Mouse (Mus musculus) spleen, postnatal 36 days (tissue): ENCODE results near the gene Pdss2.

Source experiments
- DNase-seq, 2 experiments: peaks; one replicate each; pipeline ENCODE4 v3.0.0; 2022; ENCODE audit warnings: low spot score in 2 of 2, mixed read lengths in 1 of 2

Gene Pdss2

DNA sequence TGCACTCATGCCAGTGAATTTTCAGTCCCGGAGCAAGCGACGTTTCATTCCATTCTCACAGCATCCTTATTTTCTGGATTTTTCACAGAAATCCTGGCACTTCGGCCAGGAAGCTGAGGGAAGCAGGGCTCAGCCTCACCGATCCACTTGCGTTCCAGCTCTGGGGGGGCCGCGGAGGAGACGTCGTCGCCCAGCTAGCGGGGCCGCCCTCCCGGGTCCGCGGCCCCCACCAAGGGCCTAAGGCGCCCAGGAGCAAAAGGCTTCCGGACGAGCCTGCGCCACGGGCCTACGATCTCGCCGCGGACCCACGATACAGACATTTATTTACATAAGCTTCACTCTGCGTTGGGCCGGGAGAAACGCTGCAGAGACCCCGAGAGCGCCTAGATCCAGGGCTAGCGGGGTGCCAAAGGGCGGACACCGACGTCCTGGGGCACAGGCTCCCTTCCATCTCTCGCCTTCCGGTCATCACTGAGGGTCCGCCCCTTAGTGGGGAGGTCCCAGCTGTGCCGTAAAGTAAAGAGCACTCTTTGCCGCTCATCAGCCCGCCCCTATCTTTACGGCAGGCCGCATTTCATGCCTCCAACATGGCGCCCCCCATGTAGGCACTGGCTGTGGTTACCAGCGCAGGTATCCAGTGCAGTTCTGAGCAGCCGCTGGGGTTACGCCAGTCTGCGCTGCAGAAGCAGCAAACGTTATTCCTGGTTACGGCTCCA lies at the start of gene Pdss2:
TSS of gene Pdss2 (plus strand) at position 577 of the 716 bp plus-strand sequence.
- DNase-seq, result peak; percentile 94 to 95

DNA sequence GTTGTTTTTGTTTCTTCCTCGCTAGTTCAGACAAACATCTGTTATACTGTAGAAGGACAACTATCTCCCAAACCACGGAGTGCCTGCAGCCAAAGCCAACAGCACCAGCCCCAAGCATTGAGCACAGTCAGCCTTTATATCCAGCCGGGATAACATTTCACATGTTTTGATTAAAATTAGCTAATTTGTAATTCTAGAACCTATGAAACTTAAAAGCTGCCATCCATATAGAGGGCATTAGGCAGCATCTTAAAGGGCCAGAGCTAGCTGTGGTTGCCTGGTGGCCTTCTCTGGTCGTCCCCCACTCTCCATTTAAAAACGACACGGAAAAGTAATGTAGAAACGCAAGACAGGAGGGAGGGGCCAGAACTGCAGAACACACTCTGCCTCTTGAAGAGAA lies 49.2 kb upstream of the Pdss2 start:
- no peak for DNase-seq

GRCm38 (mm10) chr10:43172554-43172953 lies 48.7 kb upstream of the Pdss2 start:
- DNase-seq, result no peak

GRCm38 (mm10) chr10:43173141-43173827 lies 48.0 kb upstream of the Pdss2 start:
- DNase-seq, result no peak

- no peak for DNase-seq
Observed at GRCm38 (mm10) chr10:43173828-43174325, 47.4 kb upstream of the Pdss2 start.

DNA sequence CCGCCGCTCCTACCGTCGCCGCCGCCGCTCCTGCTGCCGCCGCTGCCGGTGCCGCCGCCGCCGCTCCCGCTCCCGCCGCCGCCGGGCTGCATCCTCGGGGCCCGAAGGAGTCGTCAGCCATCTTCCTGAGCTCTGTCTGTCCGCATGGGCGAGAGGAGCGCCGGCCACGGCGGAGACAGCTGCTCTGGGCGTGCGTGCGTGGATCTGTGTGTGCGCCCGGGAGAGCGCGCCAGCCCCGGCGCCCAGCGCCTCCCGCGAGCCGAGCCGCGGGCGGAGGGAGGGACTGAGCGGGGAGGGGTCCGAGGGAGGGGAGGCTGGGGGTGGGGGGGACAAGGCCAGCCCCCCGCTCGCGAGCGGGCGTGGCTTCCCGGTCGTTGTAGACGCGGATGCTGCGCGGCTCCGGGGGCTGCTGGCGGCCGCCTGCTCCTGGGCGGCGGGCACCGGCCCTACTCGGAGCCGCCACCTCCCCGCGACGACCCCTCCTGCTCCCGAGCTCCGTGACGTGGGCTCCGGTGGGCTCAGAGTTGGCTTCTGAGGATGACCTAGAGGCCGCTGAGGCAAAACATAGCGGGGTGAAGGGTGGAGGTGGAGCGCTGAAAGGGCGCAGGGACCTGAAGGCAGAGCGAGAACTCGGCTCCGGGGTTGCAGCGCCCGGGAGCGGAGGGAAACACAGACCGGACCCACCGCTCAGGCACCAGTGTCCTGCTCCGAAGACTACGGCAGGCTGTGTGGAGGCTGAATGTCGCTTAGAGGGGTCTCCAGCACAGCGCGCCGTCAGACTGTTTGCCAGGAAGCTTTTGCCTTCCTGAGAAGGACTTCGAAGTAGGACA lies 46.7 kb upstream of the Pdss2 start, which contains the start of the genes Sobp and 9030612E09Rik:
TSS of gene Sobp (minus strand) at position 205 of the 830 bp plus-strand sequence.
TSS of gene 9030612E09Rik (plus strand) at position 379 of the 830 bp plus-strand sequence.
- no peak for DNase-seq

DNA sequence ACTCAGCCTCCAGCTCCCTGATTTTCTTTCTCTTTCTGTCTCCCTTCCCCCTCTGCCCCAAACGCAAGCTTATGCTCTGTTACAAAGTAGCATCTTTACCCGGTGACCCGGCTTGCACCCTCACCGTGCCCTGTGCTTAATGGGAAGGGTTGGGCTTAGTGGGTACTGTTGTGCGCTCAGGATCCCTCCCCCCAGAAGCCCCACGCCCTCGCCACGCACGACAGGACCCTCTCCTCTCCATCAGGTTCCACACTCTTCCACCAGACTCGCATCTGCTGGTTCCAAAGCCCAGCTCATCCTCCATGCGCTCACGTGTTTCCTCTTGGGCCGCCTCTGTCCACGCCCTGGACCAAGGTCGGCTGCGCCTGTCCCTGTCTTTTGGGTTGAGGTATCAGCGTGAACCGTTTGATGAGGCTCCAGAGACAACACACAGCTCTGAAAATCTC lies 46.1 kb upstream of the Pdss2 start:
- DNase-seq, result no peak

- no peak for DNase-seq
Observed at GRCm38 (mm10) chr10:43180313-43180912, 40.9 kb upstream of the Pdss2 start.

DNA sequence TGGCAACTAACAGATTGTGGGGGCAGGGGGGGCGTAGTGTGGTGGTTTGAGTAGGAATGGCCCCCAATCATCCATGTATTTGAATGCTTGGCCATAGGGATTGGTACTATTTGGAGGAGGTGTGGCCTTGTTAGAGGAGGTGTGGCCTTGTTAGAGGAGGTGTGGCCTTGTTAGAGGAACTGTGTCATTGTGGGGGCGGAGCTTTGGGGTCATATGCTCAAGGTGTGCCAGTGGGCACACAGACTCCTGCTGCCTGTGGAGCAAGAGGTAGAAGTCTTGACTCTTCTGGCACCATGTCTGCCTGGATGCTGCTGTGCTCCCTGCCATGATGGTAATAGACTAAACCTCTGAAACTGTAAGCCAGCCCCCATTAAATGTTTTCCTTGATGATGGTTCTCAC lies 21.1 kb upstream of the Pdss2 start:
- no peak for DNase-seq

- DNase-seq, result no peak
Observed at GRCm38 (mm10) chr10:43203865-43204264, 17.4 kb upstream of the Pdss2 start.

DNA sequence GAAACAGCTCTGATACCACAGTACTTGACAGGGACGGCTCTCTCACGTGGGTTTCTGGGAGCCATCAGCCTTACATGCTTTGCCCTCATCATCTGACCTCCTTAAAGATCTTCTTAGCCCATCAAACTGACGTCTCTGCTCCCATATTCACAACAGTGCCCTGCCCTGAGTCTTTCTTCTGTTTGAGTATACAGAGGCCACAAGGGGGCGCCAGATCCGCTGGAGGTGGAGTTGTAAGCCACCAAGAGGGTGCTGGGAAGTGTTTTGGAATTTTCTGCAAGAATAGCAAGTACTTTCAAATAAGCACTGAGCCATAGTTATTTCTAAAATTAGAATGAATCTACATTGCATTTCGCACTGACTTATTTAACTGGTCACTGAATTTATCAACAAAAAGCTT lies 9.4 kb upstream of the Pdss2 start:
- peak; percentile 10 to 47 for DNase-seq

GRCm38 (mm10) chr10:43217361-43217900 lies 3.9 kb upstream of the Pdss2 start:
- DNase-seq, result no peak

DNA sequence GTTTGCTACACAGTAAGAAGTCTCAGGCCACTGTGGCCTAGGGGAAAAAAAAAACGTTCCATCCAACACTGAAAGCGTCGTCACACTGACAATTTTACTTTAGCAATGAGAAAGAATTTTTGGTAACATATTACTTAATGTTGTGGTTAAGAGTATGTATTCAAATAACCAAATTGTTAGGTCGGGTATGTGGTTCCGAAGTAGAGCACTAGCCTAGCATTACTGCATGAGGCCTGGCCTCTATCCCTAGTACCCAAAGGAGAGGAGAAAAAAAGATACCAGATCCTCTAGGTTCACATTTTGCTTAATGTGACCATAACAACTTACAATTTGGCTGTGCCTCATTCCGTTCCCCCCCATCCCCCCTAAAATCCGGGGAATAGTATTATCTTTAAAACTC lies 807 bp upstream of the Pdss2 start:
- no peak for DNase-seq

DNA sequence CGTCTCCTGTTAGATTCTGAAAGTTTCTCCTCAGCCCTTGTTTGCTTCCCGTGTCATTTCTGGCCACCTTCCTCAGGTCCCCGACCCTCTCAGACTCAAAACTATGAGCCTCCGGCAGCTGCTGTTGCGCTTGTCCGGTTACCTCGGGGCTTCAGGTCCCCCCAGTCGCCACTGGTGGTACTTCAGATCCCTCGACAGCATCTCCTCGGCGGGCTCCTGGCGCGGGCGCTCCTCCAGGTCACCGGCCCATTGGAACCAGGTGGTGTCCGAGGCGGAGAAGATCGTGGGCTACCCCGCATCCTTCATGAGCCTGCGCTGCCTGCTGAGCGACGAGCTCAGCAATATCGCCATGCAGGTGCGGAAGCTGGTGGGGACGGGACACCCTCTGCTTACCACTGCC lies 373 bp downstream of the Pdss2 start:
- peak in 1 of 2 experiments; percentile 6 for DNase-seq

DNA sequence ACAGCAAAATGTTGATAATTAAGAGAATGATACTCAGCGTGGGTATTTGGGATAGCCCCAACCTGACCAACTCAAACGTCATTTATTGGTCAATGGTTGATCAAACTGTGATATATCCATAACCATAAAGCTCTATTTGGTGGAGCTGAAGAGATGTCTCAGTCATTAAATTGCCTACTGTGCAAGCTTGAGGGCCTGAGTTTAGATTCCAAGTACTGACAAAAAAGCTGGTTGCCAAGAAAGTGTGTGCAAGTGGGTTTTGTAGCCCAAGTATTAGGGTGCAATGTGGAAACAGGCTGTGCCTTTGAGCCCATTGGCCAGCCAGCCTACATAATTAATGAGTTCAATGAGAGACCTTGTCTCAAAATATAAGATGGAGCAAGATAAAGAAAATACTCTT lies 2.1 kb downstream of the Pdss2 start:
- no peak for DNase-seq

DNA sequence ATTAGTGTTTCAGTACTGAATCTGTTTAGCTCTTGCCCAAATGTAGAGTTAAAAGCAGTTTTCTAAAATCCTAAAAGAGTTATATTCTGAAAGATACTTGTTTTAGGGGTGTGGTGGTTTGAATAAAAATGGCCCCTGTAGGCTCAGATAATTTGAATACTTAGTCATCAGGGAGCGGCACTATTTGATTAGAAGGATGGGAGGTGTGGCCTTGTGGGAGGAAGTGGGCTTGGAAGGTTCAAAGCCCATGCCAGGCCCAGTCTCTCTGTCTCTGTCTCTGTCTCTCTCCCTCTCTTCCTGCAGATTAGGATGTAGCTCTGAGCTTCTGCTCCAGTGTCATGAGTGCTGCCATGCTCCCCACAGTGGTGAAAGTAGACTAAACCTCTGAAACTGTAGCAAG lies 5.1 kb downstream of the Pdss2 start:
- no peak for DNase-seq

- DNase-seq, result no peak
Observed at GRCm38 (mm10) chr10:43229236-43229635, 8.0 kb downstream of the Pdss2 start.

DNA sequence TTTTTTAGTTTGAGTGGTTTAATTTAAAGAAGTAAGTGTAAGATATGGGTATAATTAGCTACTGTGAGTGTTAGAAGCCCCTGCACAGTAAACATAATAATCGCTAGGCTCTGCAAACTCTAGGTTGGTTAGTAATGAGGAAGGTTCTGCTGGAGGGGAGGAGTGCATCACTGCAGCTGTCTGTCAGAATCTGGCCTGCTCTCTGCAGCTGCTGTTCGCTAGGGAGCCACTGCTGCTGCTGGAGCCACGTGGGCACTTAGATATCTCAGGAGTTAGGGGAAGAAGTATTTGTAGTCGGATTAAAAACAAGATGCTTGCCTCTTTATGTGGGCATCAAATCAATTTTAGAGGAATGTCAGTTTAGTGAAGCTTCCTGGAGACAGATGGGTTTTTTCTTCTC lies 13.2 kb downstream of the Pdss2 start:
- no peak for DNase-seq

DNA sequence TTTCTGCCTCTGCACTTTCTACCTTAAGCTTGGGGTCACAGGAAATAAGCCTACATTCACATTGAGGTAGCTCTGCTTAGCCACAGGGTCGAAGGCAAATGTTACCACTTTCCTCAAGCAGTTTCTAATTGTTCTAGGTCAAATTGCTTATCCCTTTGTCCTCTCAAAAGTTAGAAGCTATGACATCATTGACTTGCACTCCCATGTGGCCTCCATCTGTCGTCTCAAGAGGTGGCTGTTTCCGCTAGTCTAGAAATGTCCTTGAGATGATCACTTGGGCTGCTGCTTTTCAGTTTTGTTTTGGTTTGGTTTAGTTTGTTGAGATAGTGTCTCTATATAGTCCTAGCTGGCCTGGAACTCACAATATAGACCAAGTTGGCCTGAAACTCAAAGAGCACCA lies 13.7 kb downstream of the Pdss2 start:
- no peak for DNase-seq

DNA sequence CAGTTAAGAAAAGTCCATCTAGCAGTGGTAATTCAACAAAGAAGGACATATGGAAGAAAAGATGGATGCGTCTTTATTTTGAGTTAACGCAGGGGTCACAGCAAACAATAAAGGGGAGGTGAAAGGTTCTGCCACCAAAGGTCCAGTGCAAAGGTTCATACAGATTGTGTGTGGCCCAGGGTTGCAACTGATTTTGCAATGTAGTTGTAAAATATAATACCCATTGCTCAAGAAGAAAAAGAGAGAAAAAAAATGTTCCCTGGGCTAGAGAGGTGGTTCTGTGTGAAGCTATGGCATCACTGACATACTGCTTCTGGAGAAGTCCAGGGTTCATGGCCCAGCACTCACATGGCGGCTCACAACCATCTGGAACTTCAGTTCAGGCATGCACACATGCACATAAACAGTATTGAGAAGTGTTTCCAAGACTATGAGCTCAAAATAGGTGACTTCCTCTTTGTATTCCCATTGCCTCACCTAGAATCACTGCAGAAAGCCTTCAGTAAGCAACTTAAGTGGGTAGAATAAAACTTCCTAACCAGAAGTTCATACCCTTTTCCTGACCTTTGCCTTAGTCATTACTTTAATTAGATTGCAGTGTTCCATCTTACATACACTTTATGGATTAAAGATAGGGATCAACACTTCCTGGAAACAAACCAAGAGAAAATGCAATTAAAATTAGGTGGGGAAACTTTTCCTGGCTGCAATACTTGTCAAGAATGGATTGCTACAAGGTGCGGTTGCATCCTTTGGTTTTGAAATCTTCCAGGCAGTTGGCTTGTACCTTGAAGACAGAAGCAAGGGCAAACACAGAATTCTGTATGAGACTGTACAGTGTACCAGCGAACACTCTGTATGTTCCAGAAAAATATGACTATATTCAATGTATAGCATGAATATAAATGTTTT lies 14.7 kb downstream of the Pdss2 start:
- no peak for DNase-seq
